Mouse (Mus musculus) adrenal gland, adult 18-20 months (tissue): Measurements from ENCODE around the gene Tmem98. TPM values are rescaled to one million over a fixed set of nuclear protein-coding genes. Genes with fewer than 3 reads are reported as not detected.

ENCODE experiments used
- DNase-seq, 2 experiments: peaks; one replicate each; pipeline ENCODE4 v3.0.0; 2021 to 2022; ENCODE audit warnings: low spot score in 2 of 2
- long read RNA-seq, 2 experiments: library from polyadenylated mRNA; stranded (forward); transcript quantifications; one replicate each; pipeline ENCODE4 v2.0.0; 2021
- total RNA-seq, 2 experiments: library from RNA; stranded (reverse); gene quantifications; 1 replicate in 1 of 2; 2 replicates in 1 of 2; pipeline ENCODE4 v1.2.3; 2021

The Tmem98 gene
- 10 to 100 TPM; 23.5 to 71.9 TPM for total RNA-seq
- long read RNA-seq, experiment 1, transcript Tmem98-201 (7 exons, 1,633 nt), result major isoform, 35 of 40 reads
- long read RNA-seq, experiment 1, partial matches to known transcripts, result 3 of 40 reads
- long read RNA-seq, experiment 1, other reads (novel, unspliced or antisense), result 2 of 40 reads
- long read RNA-seq, experiment 2, transcript Tmem98-201 (7 exons, 1,633 nt), result major isoform, 209 of 215 reads
- long read RNA-seq, experiment 2, partial matches to known transcripts, result 5 of 215 reads
- long read RNA-seq, experiment 2, other reads (novel, unspliced or antisense), result 1 of 215 reads

DNA sequence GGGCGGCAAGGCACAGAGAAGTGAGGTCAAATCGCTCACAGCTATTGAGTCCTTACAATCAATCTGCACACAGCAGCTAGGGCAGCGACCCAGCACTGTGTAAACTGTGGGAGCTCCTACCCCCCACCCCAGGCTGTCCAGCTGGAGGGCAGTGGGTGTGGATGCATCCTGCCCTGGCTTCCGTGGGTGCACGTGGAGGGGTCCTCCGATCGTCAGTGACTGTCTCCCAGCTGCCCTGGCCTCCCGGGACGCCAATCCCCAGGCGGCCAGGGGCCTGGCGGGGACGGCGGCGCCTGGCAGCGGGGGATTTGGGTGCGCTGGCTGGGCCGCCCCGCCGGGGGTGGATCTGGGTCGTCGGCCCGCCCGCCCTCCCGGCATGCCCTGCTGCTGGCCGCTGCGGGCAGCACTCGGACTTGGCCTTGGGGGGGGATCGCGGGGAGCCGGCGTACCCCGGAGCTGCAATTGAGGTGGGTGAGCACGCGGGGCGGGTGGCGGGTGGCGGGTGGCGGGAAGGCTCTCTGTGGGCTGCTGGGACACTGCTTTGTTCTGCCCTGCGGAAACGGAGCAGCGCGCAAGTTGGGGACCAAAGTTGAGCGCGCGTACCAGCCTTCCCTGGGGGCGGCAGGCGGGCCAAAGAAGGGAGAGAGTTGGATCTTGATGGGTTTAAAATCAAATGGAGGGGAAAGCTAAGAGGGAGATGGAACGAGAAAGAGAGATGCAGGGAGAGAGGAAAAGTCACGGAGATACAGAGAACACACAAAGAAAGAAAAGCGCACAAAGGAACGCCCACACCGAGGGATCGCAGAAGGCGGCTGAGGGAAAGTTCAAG, at the start of gene Tmem98:
Gene Tmem98 (plus strand): TSS at position 183 of the 829 bp plus-strand sequence.
- DNase-seq, result peak; percentile 46 to 52

DNA sequence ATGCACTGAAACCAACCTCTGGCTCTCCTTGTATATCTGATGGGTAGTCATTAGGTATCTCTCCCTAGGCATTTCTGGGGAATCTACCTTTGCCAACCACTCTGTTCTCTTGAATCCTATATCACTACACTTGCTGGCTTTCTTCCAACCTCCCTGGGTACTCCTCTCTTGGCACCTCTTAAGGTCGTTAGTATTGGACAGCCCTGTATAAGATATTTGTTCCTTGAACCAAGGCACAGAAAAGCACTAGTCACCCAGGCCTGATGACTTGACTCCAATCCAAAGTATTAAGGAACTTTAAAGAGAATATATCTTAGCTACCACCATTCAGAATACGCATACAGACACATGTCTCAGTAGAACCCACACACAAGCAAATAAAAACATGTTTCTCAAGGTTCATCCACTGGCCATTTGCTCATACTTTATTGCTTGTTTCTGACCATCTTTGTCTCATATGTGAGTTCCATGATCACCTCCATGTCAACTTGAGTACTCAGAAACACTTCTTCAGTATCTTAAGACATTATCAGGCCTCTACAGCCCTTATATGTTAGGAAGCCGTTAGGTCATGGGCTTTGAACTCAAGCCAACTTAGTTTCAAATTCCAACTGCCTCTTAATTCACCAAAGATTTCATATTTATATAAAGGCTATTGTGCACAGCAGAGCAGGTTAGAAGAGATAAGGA, 48.5 kb upstream of the Tmem98 start:
- DNase-seq, result no peak

DNA sequence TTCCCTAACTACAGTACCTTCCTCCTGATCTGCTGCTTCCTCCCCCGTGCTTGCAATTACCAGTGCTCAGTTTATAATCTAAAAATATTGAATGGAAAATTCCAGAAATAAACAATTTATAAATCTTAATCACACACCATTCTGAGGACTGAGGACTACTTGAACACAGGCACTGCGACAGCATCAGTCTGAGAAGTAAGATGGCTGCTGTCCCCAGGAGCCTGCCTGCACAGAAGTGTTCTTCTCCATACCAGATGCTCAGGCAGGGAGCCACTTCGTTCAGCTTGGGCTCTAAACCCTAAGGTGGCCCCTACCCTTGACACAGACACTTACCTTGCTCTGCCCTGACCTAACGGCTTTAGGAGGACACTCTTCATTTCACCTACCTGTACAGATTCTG, 47.9 kb upstream of the Tmem98 start:
- DNase-seq, result no peak

DNA sequence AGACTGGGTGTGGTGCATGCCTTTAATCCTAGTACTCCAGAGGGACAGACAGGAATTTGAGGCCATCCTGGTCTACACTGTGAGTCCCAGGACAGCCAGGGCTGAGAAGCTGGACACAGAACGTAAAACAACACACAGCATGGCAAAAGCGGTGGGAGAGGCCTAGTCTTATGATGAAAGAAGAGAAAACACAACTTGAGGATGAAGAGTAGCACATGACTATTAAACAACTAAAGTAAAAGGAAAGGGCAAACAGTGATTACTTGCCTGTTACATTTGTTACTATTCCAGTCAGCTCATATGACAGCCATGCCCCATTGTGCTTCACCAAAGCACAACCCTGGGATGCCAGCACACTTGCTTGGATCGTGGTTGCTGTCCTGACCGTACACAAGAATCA, 43.9 kb upstream of the Tmem98 start:
- DNase-seq, result no peak

DNA sequence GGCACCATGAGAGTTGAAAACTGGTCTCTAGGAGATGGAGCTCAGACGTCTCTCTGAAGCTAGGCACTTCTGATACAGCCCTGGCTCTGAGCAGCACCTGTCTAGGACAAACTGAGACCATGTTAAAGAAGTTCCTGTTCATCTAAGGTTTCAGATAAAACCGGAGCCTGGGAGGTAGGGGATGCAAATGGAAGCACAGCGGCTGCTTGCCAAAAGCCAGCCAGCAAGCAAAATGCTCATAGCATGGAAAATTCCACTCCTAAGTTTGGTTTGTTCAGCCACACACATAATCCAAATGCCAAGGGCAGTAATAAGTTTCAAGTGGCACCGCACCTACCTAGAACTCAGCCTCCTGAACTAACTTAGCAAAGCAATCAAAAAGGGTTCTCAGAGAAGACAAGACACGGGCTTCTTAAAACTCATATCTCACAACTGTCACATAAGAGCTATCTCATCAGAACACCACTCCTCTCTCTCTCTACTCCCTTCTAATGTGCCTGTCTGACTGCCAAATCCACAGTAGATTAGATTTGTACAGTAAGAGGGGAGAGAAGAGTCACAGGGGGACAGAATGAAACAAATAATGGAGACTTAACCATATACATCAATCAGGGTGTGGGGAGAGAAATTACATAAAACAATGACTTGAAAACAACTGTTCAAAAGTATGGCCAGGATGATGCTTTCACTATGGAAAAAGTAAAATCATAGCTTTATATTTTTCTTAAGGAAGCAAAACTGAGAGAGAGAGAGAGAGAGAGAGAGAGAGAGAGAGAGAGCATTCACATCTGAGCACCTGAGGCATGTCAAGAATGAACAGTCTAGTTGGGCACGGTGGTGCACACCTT, 43.3 kb upstream of the Tmem98 start:
- peak in 1 of 2 experiments; percentile 46 for DNase-seq

DNA sequence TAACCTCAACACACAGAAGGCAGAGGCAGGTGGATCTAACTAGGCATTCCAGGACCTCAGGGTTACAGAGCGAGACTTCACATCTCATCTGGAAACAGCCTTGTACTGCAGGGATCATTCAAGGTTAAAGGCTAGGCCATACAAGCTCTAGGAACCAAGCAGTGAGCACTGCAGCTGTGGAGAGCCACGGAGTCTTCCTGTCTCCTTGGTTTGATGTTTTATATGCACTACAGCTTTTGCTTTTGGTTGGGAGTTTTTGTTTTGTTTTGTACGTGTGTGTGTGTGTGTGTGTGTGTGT, 42.7 kb upstream of the Tmem98 start:
- no peak for DNase-seq

DNA sequence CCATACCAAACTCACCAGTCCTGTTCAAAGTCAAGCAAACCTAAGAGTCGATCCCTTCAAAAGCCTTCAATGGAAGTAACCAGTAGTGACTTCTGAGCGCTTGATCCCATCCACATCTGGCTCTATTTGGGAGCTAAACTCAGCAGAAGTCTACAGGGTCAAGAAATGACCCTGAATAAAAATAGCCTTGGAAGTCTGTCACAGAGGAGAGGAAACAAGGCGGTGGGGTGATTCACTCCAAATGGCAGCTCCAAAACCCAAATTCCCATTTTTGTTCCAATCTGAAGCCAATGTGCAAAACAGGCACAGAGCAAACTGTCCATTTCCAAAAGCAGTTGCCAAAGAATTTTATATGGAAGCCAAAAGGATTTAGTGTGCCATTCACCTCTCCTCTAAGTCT, 38.8 kb upstream of the Tmem98 start:
- no peak for DNase-seq

DNA sequence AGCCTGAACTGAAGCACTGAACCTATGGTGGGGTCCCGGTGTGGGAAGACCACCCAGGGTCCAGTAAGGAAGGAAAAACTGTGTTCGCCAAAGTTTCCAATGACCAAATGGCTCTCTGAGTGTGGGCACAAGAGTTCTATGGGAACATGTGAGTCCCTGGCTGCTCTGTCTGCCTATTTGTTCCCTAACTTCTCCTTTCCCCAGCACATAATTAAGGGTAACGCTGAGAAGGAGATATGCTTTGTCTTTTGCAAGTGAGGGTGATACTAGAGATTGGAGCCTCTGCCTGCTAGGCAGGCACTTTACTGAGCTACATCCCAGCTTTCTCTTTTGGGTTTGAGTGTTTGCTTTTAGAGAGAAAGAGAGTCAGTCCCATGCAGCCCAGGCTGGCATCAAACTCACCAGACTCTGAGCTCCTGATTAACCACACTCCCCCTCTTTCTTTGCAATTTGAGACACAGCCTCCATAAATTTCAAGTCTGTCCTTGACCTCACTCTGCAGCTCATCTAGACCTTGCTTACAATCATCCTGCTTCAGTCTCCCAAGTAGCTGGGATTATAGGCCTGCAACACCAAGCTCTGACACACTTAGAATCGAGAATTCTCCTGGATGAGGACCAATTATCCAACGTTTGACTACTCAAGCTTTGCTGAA, 38.3 kb upstream of the Tmem98 start:
- no peak for DNase-seq

DNA sequence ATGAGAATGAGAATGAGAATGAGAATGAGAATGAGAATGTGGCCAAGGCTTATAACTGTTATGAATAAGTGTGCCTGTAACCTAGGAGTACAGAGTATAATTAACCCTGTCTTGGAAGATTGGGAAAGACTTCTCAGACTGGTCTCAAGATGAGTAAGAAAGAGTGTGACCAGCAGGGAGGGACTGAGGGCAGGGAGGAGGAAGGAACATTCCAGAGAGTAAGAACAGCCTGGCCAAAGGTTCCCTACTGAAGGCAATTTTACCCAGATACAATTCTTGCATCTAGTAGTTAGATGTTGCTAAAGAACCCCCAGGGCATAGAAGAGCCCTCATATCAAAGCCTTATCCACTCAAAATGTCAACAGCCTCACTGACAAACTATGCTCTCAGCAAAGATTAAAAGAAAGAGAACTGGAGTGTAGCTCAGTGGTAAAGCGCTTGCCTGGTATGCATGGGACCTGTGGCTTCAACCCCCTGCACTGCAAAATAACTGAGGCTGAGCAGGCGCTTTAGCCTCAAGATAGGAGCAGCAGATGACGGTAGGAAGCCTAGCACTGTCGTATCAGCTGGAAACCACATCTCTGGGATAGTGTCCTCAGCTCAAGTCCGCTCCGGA, 37.3 kb upstream of the Tmem98 start:
- DNase-seq, result no peak

DNA sequence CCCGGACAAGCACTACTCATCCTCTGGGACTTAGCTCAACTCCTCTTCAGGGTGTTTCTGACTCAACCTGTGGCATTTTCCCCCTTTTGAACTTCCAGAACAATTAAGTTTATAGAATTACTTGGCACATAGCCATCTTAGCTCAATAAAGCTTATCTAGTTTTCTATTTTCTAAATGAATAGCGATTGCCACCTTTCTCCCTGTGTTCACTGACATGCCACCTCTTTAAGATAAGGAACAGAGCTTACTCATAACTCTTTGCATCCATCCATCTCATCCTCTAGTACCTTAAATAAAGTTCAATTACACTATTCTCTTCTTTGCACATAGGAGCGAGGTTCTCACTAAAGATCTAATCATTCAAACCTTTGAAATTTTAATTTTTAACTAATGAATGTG, 34.4 kb upstream of the Tmem98 start:
- DNase-seq, result no peak

DNA sequence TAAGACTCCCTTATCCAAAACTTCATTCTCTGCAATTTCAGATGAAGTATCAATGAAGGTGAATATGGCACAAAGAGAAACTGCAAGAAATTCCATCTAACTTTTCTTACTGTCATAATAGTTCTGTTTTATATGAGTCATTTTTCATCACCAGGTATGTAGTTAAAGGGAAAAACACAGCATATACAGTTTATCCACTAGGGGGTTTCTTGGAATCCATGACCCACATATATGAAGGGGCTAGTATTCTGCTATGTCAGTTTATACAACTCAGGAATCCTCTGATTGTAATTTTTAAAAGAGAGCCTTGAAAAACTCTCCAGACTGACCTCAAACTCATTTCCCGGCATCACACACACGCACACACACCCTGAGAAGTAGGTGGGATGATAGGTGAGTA, 32.3 kb upstream of the Tmem98 start:
- no peak for DNase-seq

DNA sequence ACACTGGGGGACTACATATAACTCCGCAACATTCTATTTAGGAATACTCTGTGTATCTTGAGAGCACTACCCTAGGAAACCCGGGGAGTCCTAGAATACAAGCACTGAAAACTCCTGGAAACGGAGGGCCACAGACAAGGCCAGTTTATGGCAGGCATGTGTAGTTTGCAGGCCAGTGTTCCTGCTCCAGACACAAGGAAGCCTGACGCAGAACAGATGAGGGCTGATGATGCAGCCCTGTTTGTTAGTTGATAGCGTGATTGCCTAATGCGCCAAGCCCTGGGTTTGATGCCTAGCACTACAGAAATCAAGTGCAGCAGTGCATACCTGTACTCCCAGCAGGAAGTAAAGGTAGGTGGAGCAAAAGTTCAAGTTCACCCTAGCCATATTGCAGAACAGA, 31.8 kb upstream of the Tmem98 start:
- no peak for DNase-seq

DNA sequence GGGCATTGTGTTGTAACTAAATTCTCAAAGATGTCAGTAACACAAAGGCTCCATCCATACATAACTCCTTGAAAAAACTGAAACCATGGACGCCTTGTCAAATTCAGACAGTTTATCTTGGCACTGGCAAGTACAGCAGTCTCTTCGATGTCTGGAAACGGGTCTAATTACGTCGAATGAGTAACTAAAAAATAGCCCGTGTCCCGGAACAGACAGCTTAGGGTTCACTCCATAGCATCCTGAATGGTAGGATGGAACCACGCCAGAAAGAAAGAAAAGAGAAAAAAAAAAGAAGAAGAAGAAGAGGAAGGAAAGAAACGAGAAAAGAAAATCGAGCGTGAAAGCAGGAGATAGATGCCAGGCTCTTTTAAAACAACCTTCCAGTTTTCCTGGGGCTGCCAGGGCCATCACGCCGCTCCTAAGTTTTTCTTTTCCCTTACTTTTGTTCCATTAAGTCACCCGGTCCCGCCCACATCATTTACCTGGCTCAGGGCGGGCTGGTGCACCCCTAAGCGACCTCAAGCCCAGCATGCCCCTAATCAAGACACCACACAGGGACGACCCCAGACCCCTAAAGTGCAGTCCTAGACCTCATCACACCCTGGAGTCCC, 31.0 kb upstream of the Tmem98 start:
- no peak for DNase-seq

DNA sequence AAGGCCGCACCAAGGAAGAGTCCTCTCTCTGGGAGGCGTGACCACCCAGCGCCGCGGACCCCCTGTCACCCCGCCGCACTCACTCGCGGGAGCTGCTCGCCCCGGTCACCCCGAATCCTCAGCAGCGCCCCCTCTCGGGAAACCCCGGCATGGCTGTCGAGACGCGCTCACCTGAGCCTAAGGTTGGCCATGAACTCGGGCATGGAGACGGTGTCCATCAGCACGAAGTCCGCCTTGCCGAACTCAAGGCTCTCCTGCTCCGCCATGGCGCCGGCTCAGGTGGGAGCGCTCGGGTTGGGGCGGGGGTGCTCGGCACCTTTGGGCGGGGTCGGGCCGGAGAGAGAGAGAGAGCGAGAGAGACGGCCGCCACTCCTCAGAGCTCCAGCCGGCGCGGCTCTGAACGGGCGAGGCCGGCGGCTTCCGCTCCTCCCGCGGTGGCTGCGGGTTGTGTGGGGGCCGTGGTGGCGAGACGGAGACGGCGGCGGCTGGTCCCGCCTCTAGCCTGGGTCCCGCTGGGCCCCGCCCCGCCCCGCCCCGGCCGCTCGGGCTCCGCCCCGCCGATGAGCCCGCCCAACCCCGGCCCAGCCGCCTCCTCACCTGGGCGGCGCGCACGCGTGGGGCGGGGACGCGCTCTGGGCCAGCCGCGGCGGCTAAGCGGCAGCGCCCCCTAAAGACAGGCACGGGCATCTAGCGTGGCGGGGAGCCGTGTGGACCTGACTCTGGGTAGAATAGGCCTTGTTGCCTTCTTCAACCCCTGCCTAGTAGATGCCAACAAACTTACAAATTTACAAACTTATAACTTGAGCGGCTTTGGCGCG, 30.2 kb upstream of the Tmem98 start, which contains the start of gene Myo1d:
Gene Myo1d (minus strand): TSS at position 499 of the 818 bp plus-strand sequence.
- DNase-seq, result peak; percentile 93 to 96

DNA sequence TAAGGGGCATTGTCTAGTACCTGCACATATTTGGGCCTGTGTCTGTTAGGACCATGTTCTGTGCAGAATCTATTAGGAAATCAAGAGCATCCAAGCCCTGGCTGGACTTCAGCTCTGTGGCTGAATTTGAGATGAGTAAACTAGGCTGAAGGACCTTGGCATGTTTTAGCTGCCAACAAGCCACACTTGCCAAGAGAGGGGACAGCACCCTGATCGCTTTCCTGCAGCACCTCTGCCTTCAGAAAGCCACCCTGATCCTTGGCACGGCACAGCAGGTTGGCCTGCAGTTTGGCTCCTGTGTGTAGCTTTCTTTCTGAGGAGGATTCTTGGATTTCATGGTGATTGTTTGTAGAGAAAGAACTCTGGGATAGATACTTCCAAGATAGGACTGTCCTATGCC, 28.4 kb upstream of the Tmem98 start:
- no peak for DNase-seq

DNA sequence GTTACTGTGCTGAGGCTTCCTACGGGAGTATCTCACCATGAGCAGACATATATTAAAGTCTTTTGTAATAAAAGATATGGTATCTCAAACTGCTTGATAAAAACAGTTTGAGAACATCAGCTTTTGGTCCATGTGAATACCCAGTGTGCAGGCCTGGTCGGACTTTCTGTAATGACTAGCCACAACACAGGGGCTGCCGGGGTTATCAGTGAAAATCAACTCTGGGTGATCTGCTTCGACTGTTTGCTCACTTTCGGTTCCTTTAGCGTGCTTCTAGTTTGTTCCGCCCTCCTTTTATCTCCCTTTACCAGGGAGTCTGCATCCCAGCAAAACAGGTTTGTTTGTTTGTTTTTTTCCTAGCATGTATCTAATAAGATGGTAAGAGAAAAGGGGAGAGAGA, 26.5 kb upstream of the Tmem98 start:
- DNase-seq, result no peak

DNA sequence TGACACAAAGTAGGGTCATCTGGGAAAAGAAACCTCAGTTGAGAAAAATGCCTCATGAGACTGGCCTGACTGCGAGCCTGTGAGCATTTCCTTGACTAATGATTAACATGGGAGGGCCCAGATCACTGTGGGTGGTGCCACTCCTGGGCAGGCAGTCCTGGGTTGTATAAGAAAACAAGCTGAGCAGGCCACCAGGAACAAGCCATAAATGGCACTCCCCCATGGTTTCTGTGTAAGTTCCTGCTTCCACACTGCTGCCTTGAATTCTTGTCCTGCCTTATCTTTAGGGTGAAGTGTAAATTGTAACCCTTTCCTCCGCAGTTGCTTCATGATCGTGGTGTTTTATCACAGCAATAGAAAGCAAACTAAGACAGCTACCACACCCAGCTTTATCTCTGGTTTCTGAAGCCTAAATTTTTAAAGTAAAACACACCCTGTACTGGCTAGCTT, 25.7 kb upstream of the Tmem98 start:
- DNase-seq, result no peak

DNA sequence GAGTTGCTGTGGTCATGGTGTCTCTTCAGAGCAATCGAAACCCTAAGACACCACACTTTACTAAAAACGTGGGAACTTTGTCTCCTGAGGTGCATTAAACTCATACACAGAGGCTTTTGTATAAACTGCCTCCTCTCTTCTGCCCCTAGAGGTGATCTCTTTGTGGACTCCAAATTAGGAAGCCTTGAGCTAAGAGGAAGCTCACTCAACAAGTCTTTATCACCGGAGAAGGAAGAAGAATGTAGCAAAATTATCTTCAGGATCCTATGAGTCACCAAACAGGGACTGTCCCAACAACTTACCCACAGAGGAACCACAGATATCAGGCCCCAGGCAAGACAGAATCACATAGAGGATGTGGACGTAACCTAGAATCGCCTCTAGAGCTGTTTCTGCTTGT, 24.3 kb upstream of the Tmem98 start:
- no peak for DNase-seq
